Mouse (Mus musculus) c-Kit-negative CD71-positive TER-119-positive erythroid progenitor cells, embryonic 14.5 days (primary cell): ENCODE results near the gene Ptprk.

Source experiments
- DNase-seq: peaks from one replicate; pipeline ENCODE4 v3.0.0-alpha.2; 2013; ENCODE audit warnings: low read depth, low spot score

The Ptprk gene

GRCm38 (mm10) chr10:28297531-28297930 is 222.9 kb downstream of the Ptprk start:
- no peak for DNase-seq

- DNase-seq, result no peak
Measured at GRCm38 (mm10) chr10:28299207-28299606, 224.6 kb downstream of the Ptprk start.

GRCm38 (mm10) chr10:28303856-28304255 is 229.2 kb downstream of the Ptprk start:
- no peak for DNase-seq

GRCm38 (mm10) chr10:28304292-28304875 is 229.8 kb downstream of the Ptprk start:
- DNase-seq, result no peak

- no peak for DNase-seq
Measured at GRCm38 (mm10) chr10:28306451-28307086, 231.9 kb downstream of the Ptprk start.

- DNase-seq, result no peak
Measured at GRCm38 (mm10) chr10:28311369-28311768, 236.7 kb downstream of the Ptprk start.

GRCm38 (mm10) chr10:28322995-28323394 is 248.4 kb downstream of the Ptprk start:
- no peak for DNase-seq

- DNase-seq, result no peak
Measured at GRCm38 (mm10) chr10:28335232-28335631, 260.6 kb downstream of the Ptprk start.

- DNase-seq, result no peak
Measured at GRCm38 (mm10) chr10:28338536-28338935, 263.9 kb downstream of the Ptprk start.

GRCm38 (mm10) chr10:28345196-28345681 is 270.6 kb downstream of the Ptprk start:
- DNase-seq, result no peak

GRCm38 (mm10) chr10:28365291-28365690 is 290.7 kb downstream of the Ptprk start:
- no peak for DNase-seq

GRCm38 (mm10) chr10:28366065-28366677 is 291.6 kb downstream of the Ptprk start:
- DNase-seq, result no peak

GRCm38 (mm10) chr10:28369808-28370207 is 295.2 kb downstream of the Ptprk start:
- DNase-seq, result no peak

GRCm38 (mm10) chr10:28374874-28375273 is 300.3 kb downstream of the Ptprk start:
- DNase-seq, result no peak

- no peak for DNase-seq
Measured at GRCm38 (mm10) chr10:28379752-28380488, 305.3 kb downstream of the Ptprk start.

- DNase-seq, result no peak
Measured at GRCm38 (mm10) chr10:28387563-28388222, 313.1 kb downstream of the Ptprk start.

GRCm38 (mm10) chr10:28391168-28391567 is 316.5 kb downstream of the Ptprk start:
- DNase-seq, result no peak

- no peak for DNase-seq
Measured at GRCm38 (mm10) chr10:28395610-28396519, 321.2 kb downstream of the Ptprk start.

- DNase-seq, result no peak
Measured at GRCm38 (mm10) chr10:28396520-28396915, 321.9 kb downstream of the Ptprk start.

GRCm38 (mm10) chr10:28401796-28402195 is 327.2 kb downstream of the Ptprk start:
- no peak for DNase-seq

- DNase-seq, result no peak
Measured at GRCm38 (mm10) chr10:28408980-28409379, 334.4 kb downstream of the Ptprk start.
